Mouse (Mus musculus): Measurements from ENCODE around the gene Gm10134. TPM values are rescaled to one million over a fixed set of nuclear protein-coding genes. Genes with fewer than 3 reads are reported as not detected.

The Gm10134 gene
- total RNA-seq, 2 experiments from 2014 or later, result 0.88 to 1.2 TPM

Other genes starting within 250 kb of the Gm10134 start
- gene Ppp1r26, start 59.3 kb upstream of the Gm10134 start, total RNA-seq (2021), result 1 to 10 TPM; 2.0 to 2.4 TPM
- gene 1700007K13Rik, start 39.8 kb upstream of the Gm10134 start, total RNA-seq (2021), result not detected
- gene Mrps2, start 38.0 kb upstream of the Gm10134 start, total RNA-seq (2021), result 10 to 100 TPM; 25.1 to 25.8 TPM
- 1 to 10 TPM in 1 of 2 experiments, under 1 TPM in 1; 0.54 to 1.0 TPM for gene Gbgt1, start 9.2 kb upstream of the Gm10134 start, total RNA-seq (2021)
- gene Ralgds, start 7.0 kb downstream of the Gm10134 start, total RNA-seq (2021), result 10 to 100 TPM in 1 of 2 experiments, 1 to 10 TPM in 1; 8.3 to 11.6 TPM
- gene Cel, start 57.3 kb downstream of the Gm10134 start, total RNA-seq (2021), result not detected
- gene Gtf3c5, start 77.7 kb downstream of the Gm10134 start, total RNA-seq (2021), result 1 to 10 TPM; 7.3 to 7.6 TPM
- not detected for gene Gfi1b, start 115.9 kb downstream of the Gm10134 start, total RNA-seq (2021)
- gene Tsc1, start 135.1 kb downstream of the Gm10134 start, total RNA-seq (2021), result 10 to 100 TPM; 26.9 to 32.5 TPM
- not detected for gene Spaca9, start 193.6 kb downstream of the Gm10134 start, total RNA-seq (2021)
- under 1 TPM in 1 of 2 experiments, not detected in 1; 0.19 TPM for gene Ak8, start 194.1 kb downstream of the Gm10134 start, total RNA-seq (2021)

Data from gastrocnemius, postnatal 25 days (tissue).